Mouse (Mus musculus) liver, embryonic 14.5 days (tissue): ENCODE data around the gene Irgm2.

ENCODE experiments used
- CTCF ChIP-seq: IDR thresholded peaks from 2 replicates; pipeline ENCODE4 v1.5.1; 2016; ENCODE audit warnings: antibody characterized with exemption, low read depth, control low read depth
- EP300 ChIP-seq: IDR thresholded peaks from 2 replicates; pipeline ENCODE4 v1.6.1; 2016; ENCODE audit warnings: antibody characterized with exemption, low read depth

- no peak for TF ChIP-seq CTCF
- no peak for TF ChIP-seq EP300
Observed at GRCm38 (mm10) chr11:58215814-58216213, 16.4 kb downstream of the Irgm2 start.
